Mouse (Mus musculus) midbrain, embryonic 16.5 days (tissue): ENCODE data around the gene Ankrd54. TPM values are rescaled to one million over a fixed set of nuclear protein-coding genes. Genes with fewer than 3 reads are reported as not detected.
"Not testable (repeated sequence)": the region's sequence is repeated elsewhere in the genome, so short reads cannot be mapped to it uniquely, and the experiment has no call there.

ENCODE experiments used
- ATAC-seq: fragments of 200-750 bp; cut with Nextera tagmentation; 2 replicates; pipeline ENCODE4 v1.8.0; 2017; ENCODE audit warnings: moderate TSS enrichment
- H3K27ac ChIP-seq: fragments of 300-500 bp; sonication (generic); 2 replicates; pipeline ENCODE4 v1.5.1; 2014; ENCODE audit warnings: mild to moderate bottlenecking, low read length, mixed read lengths
- H3K27me3 ChIP-seq: fragments of 300-500 bp; sonication (generic); 2 replicates; pipeline ENCODE4 v1.6.1; 2014; ENCODE audit warnings: low read depth, low read length, mixed read lengths; ENCODE audit not compliant: control insufficient read depth, insufficient read depth
- H3K36me3 ChIP-seq: fragments of 300-500 bp; sonication (generic); 2 replicates; pipeline ENCODE4 v1.6.1; 2014; ENCODE audit warnings: mild to moderate bottlenecking, low read length, moderate library complexity, mixed read lengths; ENCODE audit not compliant: control insufficient read depth, insufficient read depth
- H3K4me1 ChIP-seq: fragments of 300-500 bp; sonication (generic); 2 replicates; pipeline ENCODE4 v1.6.1; 2014; ENCODE audit warnings: mild to moderate bottlenecking, low read length, mixed read lengths; ENCODE audit not compliant: control insufficient read depth, insufficient read depth
- H3K4me2 ChIP-seq: fragments of 300-500 bp; sonication (generic); 2 replicates; pipeline ENCODE4 v1.6.1; 2014; ENCODE audit warnings: mild to moderate bottlenecking, low read length, mixed read lengths
- H3K4me3 ChIP-seq: fragments of 300-500 bp; sonication (generic); 2 replicates; pipeline ENCODE4 v1.5.1; 2014; ENCODE audit warnings: low read depth, mild to moderate bottlenecking, low read length, moderate library complexity, mixed read lengths
- H3K9ac ChIP-seq: fragments of 300-500 bp; sonication (generic); 2 replicates; pipeline ENCODE4 v1.6.1; 2014; ENCODE audit warnings: low read depth, low read length, mixed read lengths
- H3K9me3 ChIP-seq: fragments of 300-500 bp; sonication (generic); replicated peaks from 2 replicates; pipeline ENCODE4 v1.6.1; 2014; ENCODE audit warnings: mild to moderate bottlenecking, low read length, mixed read lengths; ENCODE audit not compliant: control insufficient read depth, poor library complexity, severe bottlenecking
- WGBS: fragments of 180-500 bp; shearing (Covaris S2); extraction: QIAGEN DNeasy Blood & Tissue Kit; methylation state at CpG from one replicate; pipeline ENCODE4 v1.1.7; 2014; 5-methylcytosine and 5-hydroxymethylcytosine counted together
- polyA plus RNA-seq: library from polyadenylated mRNA; unstranded; fragments of >200 nt; fragmentation: Nextera tagmentation; extraction: Ambion mirVana; gene quantifications from 2 replicates; pipeline ENCODE4 v1.2.1, GENCODE M21; 2015

Gene Ankrd54
- polyA plus RNA-seq, 1 experiment from 2014 or later = 54.4 TPM

DNA sequence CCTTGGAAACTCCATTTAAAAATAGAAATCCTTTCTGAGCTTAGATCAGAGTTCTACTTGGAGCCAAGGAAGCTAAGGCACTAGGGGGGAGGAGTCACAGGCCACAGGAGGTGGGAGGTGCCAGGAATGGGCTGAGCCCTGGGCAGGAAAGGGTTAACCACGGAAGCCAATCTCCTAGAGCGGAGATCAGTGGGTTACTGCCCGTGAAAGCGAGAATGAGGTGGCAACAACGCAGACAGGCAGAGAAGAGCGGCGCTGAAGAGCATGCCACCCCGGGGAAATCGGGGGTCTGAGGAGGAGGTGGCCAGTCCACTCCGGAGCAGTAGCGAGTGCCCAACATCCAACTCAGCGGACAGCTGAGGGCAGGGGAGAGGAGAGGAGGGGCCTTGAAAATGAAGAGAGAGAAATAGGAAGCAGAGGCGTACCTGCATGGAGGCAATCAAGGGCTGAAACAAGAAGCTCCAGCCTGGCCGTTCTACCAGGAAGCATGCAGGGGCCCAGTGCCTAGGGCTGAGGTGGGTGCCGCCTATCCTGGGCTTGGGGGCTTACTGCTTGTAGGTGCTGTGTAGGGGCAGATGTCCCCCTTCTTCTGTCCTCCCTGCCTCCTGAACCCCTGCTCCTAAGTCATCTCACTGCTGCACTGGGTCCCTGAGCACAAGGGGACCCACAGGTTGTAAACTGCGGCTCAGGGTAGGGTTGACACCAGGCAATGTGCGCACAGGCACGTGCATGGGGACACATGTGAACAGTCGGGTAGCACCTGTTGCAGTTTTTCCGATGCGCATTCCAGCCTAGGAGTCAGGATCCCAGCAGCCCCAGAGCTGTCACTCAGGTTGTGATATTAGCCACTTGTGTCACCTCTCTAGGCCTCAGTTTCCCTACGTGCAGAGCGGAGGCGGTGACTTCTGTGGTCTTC, 21.9 kb downstream of the Ankrd54 start:
- H3K4me2 ChIP-seq = peak overlapping the region; percentile 51
- ATAC-seq = no peak
- H3K9ac ChIP-seq = peak overlapping the region; percentile 52
- H3K4me1 ChIP-seq = peaks cover 6% of the 10 kb centered on the region; the same call in 1 of the 2 replicates
- peaks cover 27% of the 10 kb centered on the region for H3K27me3 ChIP-seq
- peak overlapping the region; percentile 27 for H3K4me3 ChIP-seq
- H3K27ac ChIP-seq = no peak overlapping the region
- no peaks in the 10 kb centered on the region for H3K9me3 ChIP-seq
- 22% methylated on average over 24 of the region's 24 CpGs for WGBS
- H3K36me3 ChIP-seq = no peaks in the 10 kb centered on the region

DNA sequence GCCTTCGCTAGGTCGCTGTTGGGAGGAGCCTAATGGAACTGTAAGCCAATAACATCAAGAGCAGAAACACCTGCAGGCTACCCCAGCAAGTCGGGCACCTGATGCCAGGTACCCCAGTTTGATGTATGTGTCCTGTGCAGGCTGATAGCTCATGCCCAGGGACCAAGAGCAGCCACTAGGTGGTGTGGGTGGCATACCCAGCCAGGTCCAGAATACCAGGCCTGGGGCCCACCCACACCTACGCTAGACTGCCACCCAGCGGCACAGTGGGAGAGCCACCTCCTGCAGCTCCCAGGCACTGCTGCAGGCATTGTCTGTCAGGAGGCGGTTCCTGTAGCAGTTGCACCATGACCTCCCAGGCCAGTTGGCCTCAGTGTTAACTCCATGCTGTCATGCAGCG, 23.8 kb downstream of the Ankrd54 start:
- Histone ChIP-seq H3K27me3 (peaks cover 27% of the 10 kb centered on the region), H3K9me3 (no peaks in the 10 kb centered on the region), H3K4me2 (no peak overlapping the region), H3K36me3 (no peaks in the 10 kb centered on the region), H3K9ac (no peak overlapping the region), H3K27ac (no peak overlapping the region), H3K4me3 (no peak overlapping the region), H3K4me1 (peaks cover 6% of the 10 kb centered on the region; the same call in 1 of the 2 replicates)
- 17% methylated on average over 7 of the region's 7 CpGs for WGBS
- no peak for ATAC-seq

DNA sequence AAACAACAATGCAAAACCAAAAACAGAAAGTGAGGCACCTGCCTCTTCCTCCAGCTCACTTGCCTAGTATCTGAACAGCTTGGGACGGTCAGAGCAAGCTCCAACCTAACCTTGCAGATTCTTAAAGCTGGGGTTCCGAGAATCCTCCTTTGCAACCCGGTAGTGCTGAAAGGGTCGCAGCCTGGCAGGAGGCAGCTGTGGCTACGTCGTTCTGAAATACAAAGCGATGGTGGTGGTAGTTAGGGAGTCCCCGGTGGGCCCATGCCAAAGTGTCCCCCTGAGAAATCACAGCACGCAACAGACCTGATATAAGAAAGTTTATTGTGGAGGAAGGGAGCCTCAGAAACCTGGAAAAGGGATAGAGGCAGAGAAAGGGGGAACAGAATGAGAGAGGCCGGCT, 24.4 kb downstream of the Ankrd54 start:
- ATAC-seq = no peak
- Histone ChIP-seq H3K27ac (no peak overlapping the region), H3K9me3 (no peaks in the 10 kb centered on the region), H3K9ac (no peak overlapping the region), H3K36me3 (no peaks in the 10 kb centered on the region), H3K4me3 (no peak overlapping the region), H3K27me3 (peaks cover 23% of the 10 kb centered on the region), H3K4me1 (peaks cover 6% of the 10 kb centered on the region; the same call in 1 of the 2 replicates), H3K4me2 (no peak overlapping the region)
- 69% methylated on average over 10 of the region's 10 CpGs for WGBS

DNA sequence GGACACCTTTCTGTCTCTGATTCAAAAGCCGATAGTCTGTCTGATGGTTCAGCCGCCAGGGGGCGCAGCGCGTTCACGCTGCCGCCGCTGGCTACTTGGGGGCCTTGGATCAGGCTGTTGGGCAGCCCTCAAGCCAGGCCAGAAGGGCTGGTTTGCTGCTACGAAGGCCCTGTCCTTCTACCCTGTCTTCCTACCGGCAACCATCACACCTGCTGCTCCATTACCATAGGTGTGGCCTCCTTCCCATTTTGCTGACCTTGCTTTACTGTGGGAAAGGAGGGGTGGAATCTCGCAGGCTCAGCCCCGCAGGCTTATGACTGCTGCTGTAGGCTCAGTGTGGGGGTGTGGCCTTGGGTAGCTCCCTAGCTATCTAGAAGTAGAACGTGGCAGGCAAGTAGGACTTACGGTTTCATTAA, 24.8 kb downstream of the Ankrd54 start:
- H3K36me3 ChIP-seq = no peaks in the 10 kb centered on the region
- 14% methylated on average over 14 of the region's 14 CpGs for WGBS

DNA sequence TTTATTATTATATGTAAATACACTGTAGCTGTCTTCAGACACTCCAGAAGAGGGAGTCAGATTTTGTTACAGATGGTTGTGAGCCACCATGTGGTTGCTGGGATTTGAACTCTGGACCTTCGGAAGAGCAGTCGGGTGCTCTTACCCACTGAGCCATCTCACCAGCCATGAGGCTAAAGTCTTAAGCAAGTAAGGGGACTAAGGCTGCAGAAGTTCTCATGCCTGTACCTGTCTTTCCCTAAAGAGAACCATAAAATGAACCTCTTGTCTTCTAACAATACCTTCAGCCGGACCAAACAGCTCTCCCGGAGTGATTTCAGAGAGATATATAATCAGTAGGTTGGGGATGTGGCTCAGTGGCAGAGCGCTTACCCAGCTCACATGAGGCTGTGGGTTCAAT, 30.8 kb downstream of the Ankrd54 start:
- H3K36me3 ChIP-seq, H3K27ac ChIP-seq, ATAC-seq, H3K9me3 ChIP-seq, H3K9ac ChIP-seq, H3K4me3 ChIP-seq, H3K4me2 ChIP-seq, H3K27me3 ChIP-seq: not testable (repeated sequence)
- peaks cover 33% of the 10 kb centered on the region for H3K4me1 ChIP-seq
- WGBS = 88% methylated on average over 5 of the region's 5 CpGs

More for the DNA sequence above, 24.8 kb downstream of the Ankrd54 start:
- peaks cover 3% of the 10 kb centered on the region; the same call in 1 of the 2 replicates for H3K4me1 ChIP-seq
- H3K9me3 ChIP-seq = no peaks in the 10 kb centered on the region
- no peak overlapping the region for H3K4me2 ChIP-seq
- H3K4me3 ChIP-seq = no peak overlapping the region
- H3K9ac ChIP-seq = no peak overlapping the region
- H3K27ac ChIP-seq = no peak overlapping the region
- no peak for ATAC-seq
- H3K27me3 ChIP-seq = peaks cover 23% of the 10 kb centered on the region

DNA sequence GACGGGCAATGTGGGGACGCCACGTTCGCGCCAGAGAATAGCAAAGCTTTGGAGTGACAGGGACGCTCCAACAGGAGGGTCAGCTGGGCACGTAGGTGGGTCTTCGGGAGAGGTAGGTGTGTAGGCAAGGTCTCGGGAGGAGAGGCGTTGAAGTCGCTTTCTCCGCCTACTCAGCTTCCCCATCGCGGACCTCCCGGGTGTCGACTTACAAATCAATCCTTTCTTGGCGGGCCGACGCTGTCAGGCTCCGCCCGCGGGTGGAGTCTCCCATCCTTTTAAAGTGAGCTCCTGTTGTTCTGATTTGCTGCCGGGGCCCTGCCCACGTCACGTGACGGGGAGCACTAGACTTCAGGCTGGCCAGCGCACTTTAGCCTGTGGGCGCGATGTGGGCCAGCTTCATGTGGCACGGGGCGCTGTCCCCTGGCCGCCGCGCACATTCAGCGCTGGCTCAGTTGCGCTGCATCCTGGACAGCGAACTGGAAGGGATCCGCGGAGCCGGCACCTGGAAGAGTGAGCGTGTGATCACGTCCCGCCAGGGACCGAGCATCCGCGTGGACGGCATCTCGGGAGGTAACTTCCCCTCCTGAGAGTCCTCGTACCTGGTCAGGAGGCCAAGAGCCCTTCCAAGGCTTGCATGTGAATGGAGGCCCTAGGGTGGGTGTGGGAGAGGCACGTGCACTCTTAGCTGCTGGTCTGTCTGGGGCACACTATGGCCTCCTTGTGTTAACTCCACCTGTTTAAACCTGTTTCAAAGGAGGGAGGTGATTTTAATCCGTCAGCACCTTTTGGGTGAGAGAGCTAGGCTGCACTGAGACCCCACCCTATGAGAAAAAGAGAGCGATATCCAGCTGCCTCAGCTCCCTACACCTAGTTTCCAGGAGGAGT, 31.9 kb downstream of the Ankrd54 start:
- peak; percentile 74 for ATAC-seq
- Histone ChIP-seq H3K27me3 (no peaks in the 10 kb centered on the region), H3K27ac (peak overlapping the region; percentile 33), H3K4me3 (peak overlapping the region; percentile 71), H3K4me1 (peaks cover 35% of the 10 kb centered on the region), H3K9ac (peak overlapping the region; percentile 56), H3K36me3 (no peaks in the 10 kb centered on the region), H3K4me2 (peak overlapping the region; percentile 99), H3K9me3 (no peaks in the 10 kb centered on the region)
- under 1% methylated on average over 52 of the region's 52 CpGs for WGBS

DNA sequence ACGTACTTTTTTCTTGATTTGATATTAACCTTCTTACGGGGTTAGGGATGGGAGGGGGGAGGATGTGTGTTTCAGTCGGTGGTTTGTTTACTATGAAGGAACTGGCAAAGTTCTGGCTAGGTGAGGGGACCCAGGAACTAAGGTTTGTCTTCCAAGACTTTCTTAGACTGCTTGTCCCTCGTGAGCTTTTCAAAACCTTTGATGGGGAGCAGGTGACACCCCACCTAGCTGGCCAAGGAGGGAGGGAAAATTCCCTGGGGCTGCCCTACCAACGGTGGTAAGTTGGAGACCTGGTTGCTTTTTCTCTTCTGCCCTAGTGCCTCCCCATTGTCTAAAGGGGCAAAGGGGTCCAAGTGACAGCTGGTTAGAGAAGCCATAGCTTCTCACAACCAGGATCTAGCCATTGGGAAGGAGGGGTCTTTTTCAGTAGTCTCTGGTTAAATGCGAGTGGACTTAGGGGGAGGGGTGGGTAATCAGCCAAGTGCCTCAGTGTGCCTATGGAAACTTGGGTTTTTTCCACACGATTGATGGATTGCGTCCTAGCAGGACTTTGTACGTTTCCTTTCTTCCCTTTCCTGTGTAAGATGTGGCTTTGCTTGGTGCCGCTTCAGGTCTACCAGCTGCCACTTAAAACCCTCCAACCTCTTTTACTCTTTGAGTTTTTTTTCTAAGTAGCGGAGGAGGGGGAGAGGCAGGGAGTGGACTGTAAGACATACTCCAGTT, 33.0 kb downstream of the Ankrd54 start:
- Histone ChIP-seq H3K27me3 (no peaks in the 10 kb centered on the region), H3K4me2 (peak overlapping the region; percentile 99), H3K36me3 (no peaks in the 10 kb centered on the region), H3K9ac (peak overlapping the region; percentile 43), H3K4me1 (peaks cover 38% of the 10 kb centered on the region), H3K9me3 (no peaks in the 10 kb centered on the region), H3K27ac (peak overlapping the region; percentile 26; the same call in 1 of the 2 replicates), H3K4me3 (peak overlapping the region; percentile 71)
- WGBS = 6% methylated on average over 11 of the region's 11 CpGs
- ATAC-seq = no peak

DNA sequence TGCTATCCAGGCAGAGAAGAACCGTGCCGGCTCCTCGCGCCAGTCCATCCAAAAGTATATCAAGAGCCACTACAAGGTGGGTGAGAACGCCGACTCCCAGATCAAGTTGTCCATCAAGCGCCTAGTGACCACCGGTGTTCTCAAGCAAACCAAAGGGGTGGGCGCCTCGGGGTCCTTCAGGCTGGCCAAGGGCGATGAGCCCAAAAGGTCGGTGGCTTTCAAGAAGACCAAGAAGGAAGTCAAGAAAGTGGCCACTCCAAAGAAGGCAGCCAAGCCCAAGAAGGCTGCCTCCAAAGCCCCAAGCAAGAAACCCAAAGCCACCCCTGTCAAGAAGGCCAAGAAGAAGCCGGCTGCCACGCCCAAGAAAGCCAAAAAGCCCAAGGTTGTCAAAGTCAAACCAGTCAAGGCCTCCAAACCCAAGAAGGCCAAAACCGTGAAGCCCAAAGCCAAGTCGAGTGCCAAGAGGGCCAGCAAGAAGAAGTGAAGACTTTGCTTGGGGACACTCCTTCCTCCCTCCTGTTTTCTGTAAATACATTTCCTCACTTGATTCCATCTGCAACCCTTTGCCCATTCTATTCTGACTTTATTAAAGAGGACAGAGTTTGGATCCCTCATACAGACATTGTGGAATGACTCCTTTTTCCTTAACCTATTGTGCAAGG, 33.7 kb downstream of the Ankrd54 start:
- H3K4me3 ChIP-seq = peak overlapping the region; percentile 71
- ATAC-seq = no peak
- peak overlapping the region; percentile 97 for H3K9ac ChIP-seq
- H3K4me1 ChIP-seq = peaks cover 38% of the 10 kb centered on the region
- peak overlapping the region; percentile 93 for H3K27ac ChIP-seq
- no peaks in the 10 kb centered on the region for H3K9me3 ChIP-seq
- H3K36me3 ChIP-seq = no peaks in the 10 kb centered on the region
- H3K4me2 ChIP-seq = peak overlapping the region; percentile 99
- H3K27me3 ChIP-seq = no peaks in the 10 kb centered on the region
- WGBS = 26% methylated on average over 16 of the region's 16 CpGs
